Mouse (Mus musculus) retina, adult 2 months (tissue): Measurements from ENCODE around the gene Dlx5.

ENCODE experiments used
- DNase-seq: peaks from one replicate; pipeline ENCODE4 v3.0.0-alpha.2; 2012; ENCODE audit warnings: low read depth, low spot score

Dlx5 gene

DNA sequence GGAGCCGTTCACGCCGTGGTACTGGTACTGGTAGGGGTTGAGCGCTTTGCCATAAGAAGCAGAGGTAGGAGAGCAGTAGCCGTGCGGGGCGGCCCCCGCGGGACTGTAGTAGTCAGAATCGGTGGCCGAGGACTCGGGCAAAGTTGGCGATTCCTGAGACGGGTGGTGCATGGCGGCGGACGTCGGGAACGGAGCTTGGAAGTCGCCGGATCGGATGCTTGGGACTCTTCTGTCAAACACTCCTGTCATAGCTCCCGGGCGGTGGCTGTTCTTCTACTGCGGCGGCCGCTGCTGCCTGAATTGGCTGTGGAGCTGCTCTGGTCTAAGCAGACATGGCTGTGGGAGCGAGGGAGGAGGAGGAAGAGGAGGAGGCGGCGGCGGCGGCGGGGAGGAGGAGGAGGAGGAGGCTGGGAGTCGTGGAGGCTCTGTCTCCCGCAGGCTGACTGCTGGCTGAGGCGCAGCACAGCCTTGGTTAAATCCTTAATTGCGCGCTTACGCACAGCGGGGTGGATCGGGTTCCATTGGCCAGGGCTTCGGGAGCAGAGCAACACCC is at the start of gene Dlx5:
TSS of gene Dlx5 (minus strand) at position 448 of the 553 bp plus-strand sequence.
- no peak for DNase-seq

- no peak for DNase-seq
Measured at GRCm38 (mm10) chr6:6931507-6931906, 49.6 kb upstream of the Dlx5 start.

DNA sequence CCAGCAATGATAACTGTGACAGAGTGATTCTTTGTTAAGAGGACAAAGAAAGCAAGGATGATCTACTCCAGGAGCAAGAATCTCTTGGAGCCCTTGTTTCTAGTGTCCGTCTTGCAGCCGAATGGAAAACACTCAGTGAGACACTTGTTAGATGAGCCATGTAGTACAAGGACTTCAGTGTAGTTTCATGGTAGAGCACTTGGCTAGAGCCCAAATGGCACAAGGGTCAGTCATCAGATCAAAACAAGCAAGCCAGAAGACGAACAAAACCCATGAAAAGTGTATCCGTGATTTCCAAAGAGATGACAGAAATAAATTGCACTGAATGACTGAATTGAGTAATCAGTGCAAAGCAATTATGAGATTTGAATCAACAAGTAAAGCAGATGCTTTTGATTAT is 48.9 kb upstream of the Dlx5 start:
- DNase-seq, result no peak

DNA sequence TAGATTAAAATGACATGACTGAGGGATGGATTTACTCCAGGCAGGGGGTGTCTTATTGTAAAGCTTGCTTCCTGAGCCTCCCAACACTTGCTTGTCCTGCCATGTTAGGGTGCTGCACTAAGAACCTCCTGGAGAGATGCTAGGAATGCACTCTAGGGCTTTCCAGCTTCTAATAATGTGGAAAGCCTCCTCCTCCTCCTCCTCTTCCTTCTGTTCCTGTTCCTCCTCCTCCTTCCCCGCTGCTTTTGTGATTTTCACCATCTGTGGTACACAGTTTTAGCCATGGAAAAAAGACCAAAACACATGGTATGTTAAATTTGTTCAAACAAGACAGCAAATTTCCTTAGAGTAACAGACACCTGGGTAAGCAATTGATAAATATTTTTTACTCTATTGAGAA is 43.4 kb upstream of the Dlx5 start:
- DNase-seq, result no peak

GRCm38 (mm10) chr6:6917334-6917733 is 35.4 kb upstream of the Dlx5 start:
- no peak for DNase-seq

DNA sequence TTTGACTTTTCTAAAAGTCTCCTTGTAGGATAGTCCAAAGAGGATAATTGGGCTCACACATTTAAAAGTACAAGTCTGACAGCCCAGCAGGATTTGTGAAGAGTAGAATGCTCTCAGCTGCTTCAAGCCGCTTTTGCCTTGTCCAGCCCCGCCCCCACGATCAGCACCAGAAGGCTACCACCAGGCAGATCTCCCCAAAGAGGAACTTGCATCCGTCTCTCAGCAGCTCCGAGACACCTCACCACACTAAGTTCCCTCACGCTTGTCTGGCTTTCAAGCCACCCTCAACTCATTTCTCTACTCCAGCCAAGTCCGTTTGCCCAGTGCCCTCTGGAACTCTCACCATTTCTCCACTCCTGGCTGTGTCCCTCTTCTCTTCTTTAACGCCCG is 33.6 kb upstream of the Dlx5 start:
- no peak for DNase-seq

GRCm38 (mm10) chr6:6914849-6915525 is 33.1 kb upstream of the Dlx5 start:
- peak; percentile 3 for DNase-seq

GRCm38 (mm10) chr6:6914304-6914703 is 32.4 kb upstream of the Dlx5 start:
- DNase-seq, result no peak

- DNase-seq, result no peak
Measured at GRCm38 (mm10) chr6:6909586-6909985, 27.7 kb upstream of the Dlx5 start.

DNA sequence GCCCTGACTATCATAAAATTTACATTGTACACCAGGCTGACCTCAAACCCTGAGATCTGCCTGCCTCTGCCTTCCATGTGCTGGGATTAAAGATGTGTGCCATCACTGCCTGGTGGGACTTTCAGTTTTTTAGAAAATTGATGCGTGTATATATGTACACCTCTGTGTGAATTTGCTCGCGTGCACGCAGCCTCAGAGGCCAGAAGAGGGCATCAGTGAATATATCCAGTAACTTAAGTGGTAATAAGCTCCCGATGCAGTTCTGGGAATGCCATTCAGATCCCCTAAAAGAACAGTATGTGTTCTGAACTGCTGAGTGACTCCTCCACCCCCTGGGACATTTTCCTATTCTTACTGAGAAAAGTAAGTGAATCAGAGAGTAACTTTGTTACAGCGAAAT is 8.2 kb upstream of the Dlx5 start:
- no peak for DNase-seq

GRCm38 (mm10) chr6:6886225-6886624 is 4.3 kb upstream of the Dlx5 start:
- DNase-seq, result no peak

DNA sequence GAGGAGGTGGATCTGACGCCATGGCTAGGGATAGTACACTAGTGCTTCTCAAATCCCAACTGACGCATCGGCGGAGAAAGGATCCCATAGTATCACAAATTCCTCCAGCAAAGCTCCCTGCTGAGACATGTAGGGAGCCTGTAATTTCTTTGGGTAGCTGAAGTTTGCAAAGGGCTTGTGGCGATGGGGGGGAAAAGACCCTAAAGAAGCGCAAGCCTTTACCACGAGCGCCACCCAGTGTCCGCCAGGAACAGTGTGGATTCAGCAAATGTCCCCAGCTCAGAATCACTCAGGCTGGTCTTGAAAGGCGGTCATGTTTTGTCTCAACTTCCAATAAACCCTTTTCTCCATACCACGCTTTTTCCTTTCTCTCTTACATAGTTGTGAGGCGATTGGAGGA is 3.0 kb upstream of the Dlx5 start:
- DNase-seq, result no peak

GRCm38 (mm10) chr6:6882266-6882797 is 447 bp upstream of the Dlx5 start:
- DNase-seq, result no peak

GRCm38 (mm10) chr6:6881115-6881637 is 709 bp downstream of the Dlx5 start:
- no peak for DNase-seq

DNA sequence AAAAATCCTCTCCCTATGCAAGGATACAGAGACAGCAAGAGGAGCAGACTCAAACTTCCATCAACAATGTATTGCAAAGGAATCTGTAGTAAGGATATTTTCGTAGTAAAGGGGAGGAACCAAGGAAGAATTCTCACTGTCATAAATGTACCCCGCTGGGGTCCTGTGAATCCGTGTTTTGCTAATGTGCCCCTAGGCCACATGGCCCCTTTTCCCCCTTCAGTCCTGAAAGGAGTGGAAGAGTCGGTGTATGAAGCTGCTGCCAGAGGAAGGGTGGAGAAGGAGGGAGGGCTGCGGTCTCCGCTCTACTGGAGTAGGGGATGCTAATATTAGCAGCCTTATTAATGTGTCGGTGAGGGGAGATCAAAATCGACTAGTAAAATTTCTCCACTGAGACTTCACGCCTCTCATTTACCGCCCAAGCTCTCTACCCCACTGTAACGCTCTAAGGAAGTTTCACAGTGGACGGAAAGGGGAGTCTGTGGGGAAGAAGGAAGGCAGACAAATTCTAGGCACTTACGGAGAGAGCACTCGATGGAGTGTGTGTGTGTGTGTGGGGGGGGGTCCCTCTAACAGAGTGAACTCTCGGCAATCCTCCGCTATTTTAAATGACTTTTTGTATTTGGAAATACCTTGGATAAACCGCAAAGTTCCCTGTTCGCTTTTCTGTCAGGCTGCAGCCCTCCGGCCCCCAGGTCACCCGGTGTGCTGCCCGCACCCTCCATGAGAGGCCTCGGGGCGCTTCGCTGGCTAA is 1.3 kb downstream of the Dlx5 start:
- DNase-seq, result no peak

DNA sequence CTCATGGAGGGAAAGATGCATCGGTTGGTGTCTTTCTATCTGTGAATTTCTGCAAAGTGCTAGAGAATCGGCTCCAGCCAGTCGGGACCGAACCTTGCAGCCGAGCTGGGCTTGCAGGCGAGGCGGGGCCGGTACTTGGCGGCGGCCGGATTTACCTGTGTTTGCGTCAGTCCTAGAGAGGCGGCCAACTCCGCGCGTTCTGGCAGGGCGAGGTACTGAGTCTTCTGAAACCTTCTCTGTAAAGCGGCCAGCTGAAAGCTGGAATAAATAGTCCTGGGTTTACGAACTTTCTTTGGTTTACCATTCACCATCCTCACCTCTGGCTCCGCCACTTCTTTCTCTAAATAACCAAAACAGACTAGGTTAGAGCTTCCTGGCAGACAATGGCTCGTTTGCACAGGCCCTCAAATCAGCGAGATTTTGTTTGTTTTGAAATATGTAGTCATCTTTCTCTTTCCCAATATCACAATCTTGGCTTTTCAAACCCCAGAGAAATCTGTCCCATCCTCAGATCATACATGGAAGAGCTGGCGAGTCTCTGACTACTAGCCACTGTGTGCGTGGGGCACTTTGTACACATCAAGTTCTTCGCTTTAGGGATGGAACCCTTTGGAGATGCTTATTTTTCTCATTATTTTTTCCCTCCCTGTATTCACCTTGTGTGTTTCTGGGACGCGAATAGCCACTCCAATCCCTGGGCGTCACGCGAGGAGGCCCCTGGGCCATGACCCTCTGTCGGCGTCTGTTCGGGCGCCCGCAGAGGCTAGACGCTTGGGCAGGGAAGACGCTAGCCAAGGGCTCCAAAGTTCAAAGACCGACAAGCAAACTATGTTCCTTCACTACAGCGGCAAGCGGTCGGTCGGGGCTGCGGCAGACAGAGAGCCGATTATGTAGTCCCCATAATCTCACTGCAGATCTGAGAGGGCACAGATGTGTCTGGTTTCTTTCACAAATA is 2.2 kb downstream of the Dlx5 start:
- DNase-seq, result no peak

DNA sequence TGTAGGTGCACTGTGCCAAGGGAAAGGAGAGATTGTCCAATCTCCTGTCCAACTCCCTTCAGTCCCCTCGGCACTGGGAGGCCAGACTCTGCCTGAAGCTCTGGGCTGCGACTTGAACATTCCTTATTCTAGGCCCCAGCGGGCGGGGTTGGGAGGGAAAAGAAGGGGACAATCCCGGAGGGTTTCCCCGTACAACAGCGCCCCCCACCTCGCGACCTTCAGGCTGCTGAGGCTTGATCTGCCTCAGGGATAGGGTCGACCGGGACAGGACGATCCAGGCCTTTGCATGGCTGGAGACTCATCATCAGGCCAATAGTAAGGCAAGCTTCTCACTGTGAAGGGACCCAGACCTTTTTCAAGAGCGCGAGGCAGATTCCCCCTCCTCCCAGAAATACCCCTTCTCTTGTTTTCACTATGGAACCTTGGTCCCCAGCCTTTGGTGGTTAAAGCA is 3.0 kb downstream of the Dlx5 start:
- no peak for DNase-seq

GRCm38 (mm10) chr6:6877981-6878840 is 3.7 kb downstream of the Dlx5 start:
- no peak for DNase-seq

GRCm38 (mm10) chr6:6877346-6877910 is 4.5 kb downstream of the Dlx5 start:
- no peak for DNase-seq

DNA sequence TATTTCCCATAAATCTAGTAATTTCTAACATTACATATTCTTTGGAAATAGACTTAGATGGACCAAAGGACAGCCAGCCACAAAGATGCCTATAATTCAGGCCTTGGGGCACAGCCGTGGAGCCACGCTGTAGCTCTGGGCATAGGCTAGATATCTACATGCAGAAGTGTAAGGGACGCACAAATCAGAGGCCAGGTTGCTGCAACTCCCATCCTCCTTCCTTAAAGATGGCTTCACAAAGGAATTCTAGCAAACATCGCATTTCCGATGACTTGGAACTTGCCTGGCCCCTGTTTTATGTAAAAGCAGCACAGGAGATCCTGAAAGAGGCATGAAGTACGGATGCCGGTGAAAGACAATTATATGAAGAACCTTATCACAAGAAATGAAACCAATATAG is 5.2 kb downstream of the Dlx5 start:
- DNase-seq, result no peak
